Mouse (Mus musculus): ENCODE measurements around the gene Gpr160.

Gpr160 gene

DNA sequence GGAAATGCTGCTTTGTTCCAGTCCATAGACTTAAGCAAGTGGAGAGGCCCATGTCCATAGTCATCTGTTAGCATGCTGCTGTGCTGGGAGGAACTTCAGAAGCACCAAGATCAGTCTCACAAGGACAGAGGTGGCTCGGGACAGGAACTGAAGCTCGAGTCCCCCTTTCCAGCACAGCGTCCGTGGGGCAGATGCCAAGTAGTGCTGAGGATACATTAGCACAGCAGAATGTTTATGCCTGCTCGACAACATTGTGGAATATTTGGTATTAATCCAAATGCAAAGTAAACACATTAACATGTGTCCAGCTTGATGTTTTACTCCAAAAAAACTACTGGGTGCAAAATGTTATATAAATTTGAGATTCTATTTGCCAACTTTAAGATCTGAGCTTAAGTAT is 41.0 kb downstream of the Gpr160 start:
- ATAC-seq (ENCODE audit: insufficient number of reproducible peaks, low FRiP score, low TSS enrichment), result no peak

DNA sequence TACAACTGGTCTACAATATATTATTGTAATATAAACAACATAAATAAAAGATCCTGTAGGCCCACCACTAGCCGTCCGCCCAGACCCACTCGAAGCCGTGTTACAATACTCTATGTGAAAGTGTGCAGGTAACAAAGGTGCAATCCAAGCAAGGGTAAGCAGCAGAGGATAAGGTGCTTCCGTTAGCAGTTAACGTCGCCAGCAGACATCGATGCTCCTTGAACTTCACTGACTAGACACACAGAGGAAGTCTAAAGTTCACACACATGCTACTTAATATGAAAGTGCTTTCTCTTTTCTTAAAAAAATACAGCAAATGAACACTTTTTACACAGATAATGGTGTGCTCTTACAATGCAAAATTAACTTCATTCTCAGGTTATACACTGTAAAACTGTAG is 43.7 kb downstream of the Gpr160 start:
- no peak for ATAC-seq (ENCODE audit: insufficient number of reproducible peaks, low FRiP score, low TSS enrichment)

DNA sequence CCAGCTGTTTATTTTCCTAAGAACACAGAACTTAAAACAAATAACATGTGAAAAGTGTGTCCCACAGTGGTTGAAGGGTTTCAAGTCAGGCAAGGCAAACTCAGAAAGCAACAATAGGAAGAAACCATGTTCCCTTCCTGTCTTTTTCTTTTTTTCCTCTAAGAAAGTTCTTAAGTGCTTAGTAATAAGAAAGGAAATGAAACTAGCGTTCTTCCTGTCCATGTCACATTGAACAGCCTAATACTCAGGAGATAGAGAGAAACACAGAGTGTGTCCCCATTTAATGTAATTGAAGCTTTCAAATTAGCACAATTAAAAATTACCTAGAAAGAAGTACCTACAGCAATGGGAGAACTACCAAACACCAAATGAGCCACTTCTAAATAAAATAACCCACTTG is 48.9 kb downstream of the Gpr160 start:
- no peak for ATAC-seq (ENCODE audit: insufficient number of reproducible peaks, low FRiP score, low TSS enrichment)

DNA sequence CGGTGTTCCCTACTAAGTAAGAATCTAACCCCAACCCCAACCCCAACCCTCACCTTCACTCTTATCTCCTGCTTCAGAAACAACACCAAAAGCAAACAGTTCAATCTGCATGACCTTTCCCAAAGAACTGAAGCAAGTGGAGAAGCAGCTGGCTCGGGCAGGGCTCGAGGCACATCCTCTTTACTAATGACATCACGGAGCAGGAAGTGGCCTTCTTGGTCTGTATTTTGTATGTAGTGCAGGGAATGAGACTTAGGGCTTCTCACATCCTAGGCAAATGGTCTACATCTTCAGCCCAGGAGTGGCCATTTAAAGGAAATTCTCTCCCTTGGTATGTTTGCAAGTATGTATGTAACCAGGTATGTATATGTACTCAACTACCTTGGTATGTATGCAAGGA is 61.4 kb downstream of the Gpr160 start:
- no peak for ATAC-seq (ENCODE audit: insufficient number of reproducible peaks, low FRiP score, low TSS enrichment)

DNA sequence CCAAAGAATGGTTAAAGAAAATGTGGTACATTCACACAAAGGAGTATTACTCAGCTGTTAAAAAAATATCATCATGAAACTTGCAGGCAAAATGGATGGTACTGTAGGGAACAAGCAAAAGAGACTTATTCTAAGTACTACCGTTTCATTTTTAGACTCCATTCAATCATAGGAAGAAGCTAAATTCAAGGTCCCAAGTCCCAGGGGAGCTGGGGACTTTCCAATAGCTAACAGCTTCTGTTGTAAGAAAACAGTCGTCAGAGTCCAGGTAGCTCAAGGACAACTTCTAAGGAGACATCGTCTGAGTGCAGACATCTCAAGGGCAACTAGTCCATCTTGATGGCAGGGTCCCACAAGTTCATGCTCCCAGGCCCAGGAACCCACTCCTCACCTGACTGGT is 71.9 kb downstream of the Gpr160 start:
- ATAC-seq (ENCODE audit: insufficient number of reproducible peaks, low FRiP score, low TSS enrichment), result no peak

DNA sequence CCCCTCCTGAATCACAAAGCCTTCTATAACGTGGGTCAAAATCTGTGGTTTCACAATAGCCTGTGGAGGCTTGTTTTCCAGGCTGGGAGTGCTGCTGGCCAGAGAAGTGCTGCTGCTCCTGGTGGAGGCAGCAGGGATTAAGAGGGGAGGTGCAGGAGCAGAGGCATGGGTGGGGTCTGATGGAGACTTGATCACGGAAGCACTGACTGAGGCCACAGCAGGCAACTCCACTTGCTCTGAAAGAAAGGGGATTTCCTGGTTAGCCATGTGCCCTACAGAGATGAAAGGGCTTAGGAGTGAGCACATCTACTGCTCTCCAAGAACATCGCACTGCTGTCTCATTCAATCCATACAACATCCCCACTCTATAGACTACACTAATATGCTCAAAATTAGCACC is 74.1 kb downstream of the Gpr160 start:
- no peak for ATAC-seq (ENCODE audit: insufficient number of reproducible peaks, low FRiP score, low TSS enrichment)

DNA sequence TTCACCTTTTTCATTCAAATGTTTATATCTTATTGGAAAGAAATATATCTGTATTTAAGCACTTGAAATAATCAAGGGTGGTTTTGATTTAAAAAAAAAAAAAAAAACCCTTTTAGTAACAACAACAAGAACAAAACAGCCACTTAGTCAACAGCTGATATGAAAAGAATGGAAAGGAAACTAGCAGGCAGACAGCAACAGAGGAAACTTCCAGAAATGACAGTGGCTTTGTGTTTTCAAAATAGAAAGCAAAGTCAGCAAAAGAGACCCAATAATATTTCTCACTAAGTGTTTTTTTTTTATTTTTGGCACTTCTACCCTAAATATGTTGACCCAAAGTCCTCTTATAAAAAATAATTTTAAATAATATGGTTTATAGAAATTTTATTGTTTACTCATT is 78.6 kb downstream of the Gpr160 start:
- ATAC-seq (ENCODE audit: insufficient number of reproducible peaks, low FRiP score, low TSS enrichment), result no peak

Data from cerebellum, adult (tissue).